Mouse (Mus musculus) liver, adult 2 months (tissue): ENCODE data around the gene Gm49396. TPM values are rescaled to one million over a fixed set of nuclear protein-coding genes. Genes with fewer than 3 reads are reported as not detected.

Source experiments
- DNase-seq: peaks from one replicate; pipeline ENCODE4 v3.0.0-alpha.2; 2011; ENCODE audit warnings: low read depth, low spot score; ENCODE audit errors: extremely low read depth
- H3K27ac ChIP-seq: fragments of 200-500 bp; replicated peaks from 2 replicates; pipeline ENCODE4 v1.5.1; 2012; ENCODE audit warnings: low read depth, mild to moderate bottlenecking, control low read depth, inconsistent platforms, low read length; ENCODE audit not compliant: insufficient read depth
- H3K27me3 ChIP-seq: fragments of 200-500 bp; 2 replicates; pipeline ENCODE4 v1.6.1; 2012; ENCODE audit warnings: mild to moderate bottlenecking, moderate library complexity, low read length, inconsistent platforms; ENCODE audit not compliant: control insufficient read depth, insufficient read depth
- H3K36me3 ChIP-seq: fragments of 200-500 bp; 2 replicates; pipeline ENCODE4 v1.6.1; 2012; ENCODE audit warnings: low read length, inconsistent platforms; ENCODE audit not compliant: control insufficient read depth, insufficient read depth
- H3K4me1 ChIP-seq: fragments of 200-500 bp; 2 replicates; pipeline ENCODE4 v1.6.1; 2011; ENCODE audit warnings: low read length; ENCODE audit not compliant: control insufficient read depth, insufficient read depth
- H3K4me3 ChIP-seq: fragments of 200-500 bp; 2 replicates; pipeline ENCODE4 v1.5.1; 2011; ENCODE audit warnings: low read depth, mild to moderate bottlenecking, control low read depth, low read length, moderate library complexity; ENCODE audit not compliant: insufficient read depth
- H3K79me2 ChIP-seq: fragments of 200-500 bp; 2 replicates; pipeline ENCODE4 v1.6.1; 2012; ENCODE audit warnings: inconsistent platforms, mild to moderate bottlenecking, low read length, moderate library complexity; ENCODE audit not compliant: control insufficient read depth, insufficient read depth
- H3K9ac ChIP-seq: fragments of 200-500 bp; 2 replicates; pipeline ENCODE4 v1.6.1; 2012; ENCODE audit warnings: low read depth, mild to moderate bottlenecking, control low read depth, inconsistent platforms, low read length
- CTCF ChIP-seq: fragments of 200-500 bp; IDR thresholded peaks from 2 replicates; pipeline ENCODE4 v1.5.1; 2011; ENCODE audit warnings: low read depth, low read length, control low read depth
- POLR2A ChIP-seq: fragments of 200-500 bp; IDR thresholded peaks from 2 replicates; pipeline ENCODE4 v1.6.1; 2011; ENCODE audit warnings: low read length, control low read depth; ENCODE audit not compliant: insufficient read depth; ENCODE audit errors: extremely low read depth
- WGBS: fragments of 180-500 bp; shearing (Covaris S2); methylation state at CpG from one replicate; pipeline ENCODE4 v1.1.7; 2018; 5-methylcytosine and 5-hydroxymethylcytosine counted together
- polyA plus RNA-seq: library from polyadenylated mRNA; depleted of rRNA; stranded (reverse); fragments of >200 nt; gene quantifications from 2 replicates; pipeline ENCODE4 v1.2.3, GENCODE M21; 2012; rRNA removed
- total RNA-seq: library from RNA; depleted of rRNA; stranded (reverse); fragments of >200 nt; gene quantifications from 2 replicates; pipeline ENCODE4 v1.2.3, GENCODE M21; 2014; rRNA removed

Gm49396 gene
- total RNA-seq, result 1.9 and 2.8 TPM in 2 replicates
- 0.70 and 0.91 TPM in 2 replicates for polyA plus RNA-seq

DNA sequence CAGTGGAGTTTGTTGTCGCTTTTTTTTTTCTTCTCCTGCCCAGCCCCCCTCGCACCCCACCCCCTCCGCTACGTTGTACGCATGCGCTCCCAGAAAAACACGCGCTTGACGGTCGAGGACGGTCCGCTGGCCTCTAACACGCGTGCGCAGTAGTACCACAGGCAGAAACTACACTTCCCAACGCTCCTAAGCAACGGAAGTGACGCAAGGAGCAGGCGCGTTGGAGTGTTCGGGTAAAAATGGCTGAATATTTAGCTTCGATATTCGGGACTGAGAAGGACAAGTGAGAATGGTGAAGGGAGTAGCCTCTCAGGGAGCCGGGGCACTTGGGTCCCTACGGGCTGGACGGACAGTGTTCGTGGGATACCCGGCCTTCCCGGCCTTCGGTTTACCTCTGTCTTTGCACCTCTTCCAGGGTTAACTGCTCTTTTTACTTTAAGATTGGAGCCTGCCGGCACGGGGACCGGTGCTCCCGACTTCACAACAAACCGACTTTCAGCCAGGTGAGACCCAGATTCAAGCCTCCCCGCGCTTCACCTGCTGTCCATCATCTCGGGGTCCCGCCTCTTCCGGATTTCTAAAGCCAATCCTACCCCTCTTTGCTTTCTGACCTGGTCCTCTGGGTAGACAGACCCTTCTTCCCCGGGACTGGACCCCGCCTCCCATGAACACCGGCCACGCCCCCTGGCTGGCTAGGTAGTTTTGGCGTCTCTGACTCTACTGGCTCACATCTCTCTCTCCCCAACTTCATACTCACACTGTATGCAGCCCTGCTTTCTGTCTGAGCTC lies at the start of gene Gm49396, which contains the start of the genes U2af1l4 and Psenen:
TSS of gene Gm49396 (plus strand) at position 228 of the 789 bp plus-strand sequence.
TSS of gene U2af1l4 (plus strand) at position 185 of the 789 bp plus-strand sequence.
TSS of gene Psenen (minus strand) at position 511 of the 789 bp plus-strand sequence.
- Histone ChIP-seq H3K27ac (peak within 1 kb of the TSS; percentile 89), H3K27me3 (no peaks in the 10 kb centered on the region), H3K36me3 (no peaks in the 10 kb centered on the region), H3K4me1 (peaks cover 12% of the 10 kb centered on the region), H3K79me2 (no peaks in the 10 kb centered on the region), H3K4me3 (peak within 1 kb of the TSS; percentile 75), H3K9ac (peak within 1 kb of the TSS; percentile 83)
- TF ChIP-seq POLR2A (0 out of 2 replicates have a peak, but pooled peaks have one; percentile 11), CTCF (no peak)
- under 1% methylated on average over 45 of the region's 45 CpGs for WGBS
- peak; percentile 93 for DNase-seq

DNA sequence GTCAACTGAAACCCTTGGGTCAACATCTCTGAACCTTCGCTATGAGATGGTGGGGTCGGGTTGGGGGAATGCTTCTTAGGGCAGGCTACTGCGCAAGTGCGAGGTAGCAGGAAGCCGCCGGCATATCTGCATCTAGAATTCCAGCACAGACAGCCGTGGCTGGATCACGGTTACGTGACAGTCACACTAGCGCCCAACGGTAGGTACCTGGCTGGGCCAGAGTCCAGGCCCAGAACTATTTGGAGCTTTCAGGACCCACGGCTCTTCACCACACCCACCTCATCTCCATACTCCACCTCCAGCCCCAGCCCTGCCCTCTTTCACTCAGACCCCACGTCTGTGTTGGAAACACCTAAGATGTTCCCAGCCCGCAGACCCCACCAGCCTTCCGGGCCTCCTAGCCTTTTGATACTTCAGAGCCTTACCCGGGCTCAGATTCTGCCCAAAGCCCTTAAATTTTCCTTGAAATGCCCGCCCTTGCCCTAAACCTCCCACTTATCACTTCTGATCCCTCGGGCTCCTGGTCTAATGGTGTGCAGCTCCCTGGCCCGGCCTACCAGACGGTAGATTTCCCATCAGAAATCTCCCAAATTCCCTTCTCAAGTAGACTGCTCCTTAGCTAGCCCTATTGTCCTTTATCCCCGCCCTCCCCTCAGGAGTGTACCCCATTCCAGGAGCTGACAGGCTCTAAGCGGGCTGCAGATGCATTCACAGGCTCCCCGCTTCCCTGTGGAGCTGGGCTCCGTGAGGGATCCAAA lies 48.0 kb upstream of the Gm49396 start:
- Histone ChIP-seq H3K27me3 (no peaks in the 10 kb centered on the region), H3K4me3 (no peak overlapping the region), H3K36me3 (no peaks in the 10 kb centered on the region; the same call in 1 of the 2 replicates), H3K27ac (no peak overlapping the region), H3K79me2 (no peaks in the 10 kb centered on the region), H3K4me1 (no peaks in the 10 kb centered on the region), H3K9ac (no peak overlapping the region)
- WGBS, result 37% methylated on average over 24 of the region's 24 CpGs
- DNase-seq, result no peak
- no peak for TF ChIP-seq POLR2A
- TF ChIP-seq CTCF, result no peak

DNA sequence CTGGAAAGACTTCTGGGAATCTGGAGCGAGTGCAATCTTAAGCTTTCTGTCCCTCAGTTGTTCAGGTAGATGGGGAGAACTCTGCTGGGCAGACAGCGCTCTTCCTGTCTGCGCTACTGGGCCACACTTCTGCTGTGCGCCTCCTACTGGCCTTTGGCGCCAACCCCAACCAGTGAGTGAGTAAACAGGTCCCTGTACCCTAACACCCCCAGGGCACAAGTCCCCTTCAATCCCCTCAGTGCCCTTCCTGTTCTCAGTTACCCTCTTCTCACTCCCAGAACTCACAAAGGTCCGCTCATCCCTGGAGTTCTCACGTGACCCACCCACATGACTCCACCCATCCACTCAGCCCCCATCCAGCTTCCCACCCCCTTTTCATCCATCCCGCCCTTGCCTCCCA lies 44.8 kb upstream of the Gm49396 start:
- Histone ChIP-seq H3K79me2 (no peaks in the 10 kb centered on the region), H3K36me3 (no peaks in the 10 kb centered on the region), H3K27me3 (no peaks in the 10 kb centered on the region), H3K27ac (no peak overlapping the region), H3K4me1 (no peaks in the 10 kb centered on the region), H3K4me3 (no peak overlapping the region), H3K9ac (no peak overlapping the region)
- DNase-seq, result no peak
- 53% methylated on average over 8 of the region's 8 CpGs for WGBS
- peak; percentile 38; the same call in 1 of the 2 replicates for TF ChIP-seq CTCF
- no peak for TF ChIP-seq POLR2A

DNA sequence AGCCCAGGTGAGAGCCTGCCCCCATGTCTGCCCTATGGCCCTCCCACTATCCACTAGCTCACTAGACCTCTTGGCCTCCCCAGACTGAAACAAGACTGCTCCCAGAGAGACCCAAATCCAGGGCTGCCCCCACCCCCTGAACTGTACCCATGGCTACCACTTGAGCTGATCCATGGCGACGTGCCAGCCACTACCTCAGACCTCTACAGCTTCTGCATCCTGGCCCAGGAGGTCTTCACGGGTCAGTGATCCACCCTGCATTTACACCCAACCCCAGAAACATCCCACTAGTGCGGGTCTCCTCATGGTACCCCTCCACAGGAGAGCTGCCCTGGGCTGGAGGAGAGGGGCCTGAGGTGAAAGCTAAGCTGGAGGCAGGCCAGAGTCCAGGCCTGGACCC lies 42.7 kb upstream of the Gm49396 start:
- Histone ChIP-seq H3K27me3 (no peaks in the 10 kb centered on the region), H3K27ac (no peak overlapping the region), H3K9ac (no peak overlapping the region), H3K4me3 (no peak overlapping the region), H3K4me1 (no peaks in the 10 kb centered on the region), H3K36me3 (no peaks in the 10 kb centered on the region), H3K79me2 (no peaks in the 10 kb centered on the region)
- DNase-seq, result no peak
- no peak for TF ChIP-seq POLR2A
- TF ChIP-seq CTCF, result no peak
- 87% methylated on average over 4 of the region's 4 CpGs for WGBS

DNA sequence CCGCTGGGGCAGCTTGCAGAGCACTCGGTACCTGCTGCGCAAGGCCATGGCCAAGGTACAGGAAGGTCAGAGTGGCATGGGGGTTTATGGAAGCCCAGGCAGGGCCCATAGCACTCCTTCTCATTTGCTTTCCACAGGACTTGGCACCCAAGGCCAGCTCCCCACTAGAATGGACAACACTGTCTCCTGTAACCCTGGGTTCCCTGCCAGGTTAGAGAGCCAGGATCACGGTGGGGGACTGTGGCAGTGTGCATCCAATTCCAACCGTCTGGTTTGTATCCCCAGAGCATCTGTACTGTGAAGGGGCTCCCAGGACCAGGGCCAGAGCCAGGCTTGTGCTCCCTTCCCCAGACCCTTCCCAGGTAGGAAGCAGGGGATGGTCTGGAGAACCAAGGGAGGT lies 42.3 kb upstream of the Gm49396 start:
- no peak overlapping the region for H3K27ac ChIP-seq
- no peaks in the 10 kb centered on the region for H3K79me2 ChIP-seq
- no peaks in the 10 kb centered on the region for H3K4me1 ChIP-seq
- no peak overlapping the region for H3K4me3 ChIP-seq
- DNase-seq, result no peak
- H3K27me3 ChIP-seq, result no peaks in the 10 kb centered on the region
- no peaks in the 10 kb centered on the region for H3K36me3 ChIP-seq
- no peak for TF ChIP-seq CTCF
- TF ChIP-seq POLR2A, result no peak
- 92% methylated on average over 5 of the region's 5 CpGs for WGBS
- no peak overlapping the region for H3K9ac ChIP-seq
